Mouse (Mus musculus): ENCODE results near the gene Olfr1262. TPM values are rescaled to one million over a fixed set of nuclear protein-coding genes. Genes with fewer than 3 reads are reported as not detected.

Gene Olfr1262
- polyA plus RNA-seq (2012; rRNA removed) = not detected in 2 replicates

GRCm38 (mm10) chr2:89999845-90000244, at the start of gene Olfr1262:
Olfr1262 (plus strand) TSS chr2:90000145.

GRCm38 (mm10) chr2:89974184-89974583, 25.8 kb upstream of the Olfr1262 start, which contains the start of gene Olfr1260:
Olfr1260 (plus strand) TSS chr2:89974340.

GRCm38 (mm10) chr2:89990921-89991320, 9.0 kb upstream of the Olfr1262 start, which contains the start of gene Olfr1261:
Olfr1261 (plus strand) TSS chr2:89991221.

GRCm38 (mm10) chr2:90011831-90012230, 11.9 kb downstream of the Olfr1262 start, which contains the start of gene Olfr1263:
Olfr1263 (plus strand) TSS chr2:90012131.

GRCm38 (mm10) chr2:90025477-90025876, 25.5 kb downstream of the Olfr1262 start, which contains the start of gene Olfr1264:
Olfr1264 (minus strand) TSS chr2:90025577.

GRCm38 (mm10) chr2:90035037-90035436, 35.1 kb downstream of the Olfr1262 start, which contains the start of gene Olfr1265:
Olfr1265 (plus strand) TSS chr2:90035337.

Other genes starting within 250 kb of the Olfr1262 start
- not detected in 2 replicates for gene Olfr1253, start 243.1 kb upstream of the Olfr1262 start, polyA plus RNA-seq (2012; rRNA removed)
- gene Olfr1254, start 206.5 kb upstream of the Olfr1262 start, polyA plus RNA-seq (2012; rRNA removed) = not detected in 2 replicates
- gene Olfr1255, start 188.1 kb upstream of the Olfr1262 start, polyA plus RNA-seq (2012; rRNA removed) = not detected in 2 replicates
- gene Olfr1256, start 158.6 kb upstream of the Olfr1262 start, polyA plus RNA-seq (2012; rRNA removed) = not detected in 2 replicates
- not detected in 2 replicates for gene Olfr48, start 151.9 kb upstream of the Olfr1262 start, polyA plus RNA-seq (2012; rRNA removed)
- gene Olfr1257, start 121.7 kb upstream of the Olfr1262 start, polyA plus RNA-seq (2012; rRNA removed) = not detected in 2 replicates
- gene Olfr1258, start 72.8 kb upstream of the Olfr1262 start, polyA plus RNA-seq (2012; rRNA removed) = not detected in 2 replicates
- not detected in 2 replicates for gene Olfr1259, start 51.5 kb upstream of the Olfr1262 start, polyA plus RNA-seq (2012; rRNA removed)
- not detected in 2 replicates for gene Olfr1260, start 25.8 kb upstream of the Olfr1262 start, polyA plus RNA-seq (2012; rRNA removed)
- gene Olfr1261, start 8.9 kb upstream of the Olfr1262 start, polyA plus RNA-seq (2012; rRNA removed) = not detected in 2 replicates
- not detected in 2 replicates for gene Olfr1263, start 12.0 kb downstream of the Olfr1262 start, polyA plus RNA-seq (2012; rRNA removed)
- gene Olfr1264, start 25.4 kb downstream of the Olfr1262 start, polyA plus RNA-seq (2012; rRNA removed) = not detected in 2 replicates
- not detected in 2 replicates for gene Olfr1265, start 35.2 kb downstream of the Olfr1262 start, polyA plus RNA-seq (2012; rRNA removed)
- gene Olfr140, start 63.4 kb downstream of the Olfr1262 start, polyA plus RNA-seq (2012; rRNA removed) = not detected in 2 replicates
- not detected in 2 replicates for gene Olfr1269, start 121.3 kb downstream of the Olfr1262 start, polyA plus RNA-seq (2012; rRNA removed)
- gene Olfr32, start 142.2 kb downstream of the Olfr1262 start, polyA plus RNA-seq (2012; rRNA removed) = not detected in 2 replicates
- not detected in 2 replicates for gene Olfr1270, start 152.9 kb downstream of the Olfr1262 start, polyA plus RNA-seq (2012; rRNA removed)
- gene Olfr1506, start 224.3 kb downstream of the Olfr1262 start, polyA plus RNA-seq (2012; rRNA removed) = not detected in 2 replicates

All from liver, embryonic 18 days (tissue).